Mouse (Mus musculus) hindbrain, embryonic 12.5 days (tissue): ENCODE measurements at regions not wholly inside any gene's neighbourhood (a gene's known extent, or its start where the extent isn't known, plus 50 kb on each side); places are given as distances from the start of the nearest gene placed in this dataset.

Source experiments
- ATAC-seq: fragments of 200-750 bp; cut with Nextera tagmentation; 2 replicates; pipeline ENCODE4 v1.8.0; 2017; ENCODE audit warnings: moderate TSS enrichment; ENCODE audit not compliant: low FRiP score
- H3K27ac ChIP-seq: fragments of 300-500 bp; sonication (generic); 2 replicates; pipeline ENCODE4 v1.5.1; 2016; ENCODE audit warnings: mild to moderate bottlenecking
- H3K27me3 ChIP-seq: fragments of 300-500 bp; sonication (generic); 2 replicates; pipeline ENCODE4 v1.6.1; 2016; ENCODE audit warnings: mild to moderate bottlenecking
- H3K36me3 ChIP-seq: fragments of 300-500 bp; sonication (generic); 2 replicates; pipeline ENCODE4 v1.6.1; 2016; ENCODE audit warnings: mild to moderate bottlenecking
- H3K4me1 ChIP-seq: fragments of 300-500 bp; sonication (generic); 2 replicates; pipeline ENCODE4 v1.6.1; 2016
- H3K4me2 ChIP-seq: fragments of 300-500 bp; sonication (generic); replicated peaks from 2 replicates; pipeline ENCODE4 v1.6.1; 2016; ENCODE audit warnings: mild to moderate bottlenecking
- H3K4me3 ChIP-seq: fragments of 300-500 bp; sonication (generic); 2 replicates; pipeline ENCODE4 v1.5.1; 2016; ENCODE audit warnings: mild to moderate bottlenecking
- H3K9ac ChIP-seq: fragments of 300-500 bp; sonication (generic); 2 replicates; pipeline ENCODE4 v1.6.1; 2016; ENCODE audit warnings: mild to moderate bottlenecking, moderate library complexity
- H3K9me3 ChIP-seq: fragments of 300-500 bp; sonication (generic); replicated peaks from 2 replicates; pipeline ENCODE4 v1.6.1; 2016; ENCODE audit warnings: mild to moderate bottlenecking
- WGBS: fragments of 180-500 bp; shearing (Covaris S2); methylation state at CpG from one replicate; pipeline ENCODE4 v1.1.7; 2016; 5-methylcytosine and 5-hydroxymethylcytosine counted together

- Histone ChIP-seq H3K9me3 (no peaks in the 10 kb centered on the region), H3K36me3 (no peaks in the 10 kb centered on the region), H3K9ac (no peak overlapping the region), H3K27ac (no peak overlapping the region), H3K4me3 (no peak overlapping the region), H3K27me3 (no peaks in the 10 kb centered on the region), H3K4me1 (no peaks in the 10 kb centered on the region), H3K4me2 (no peak overlapping the region)
- WGBS, result 89% methylated on average over 4 of the region's 4 CpGs
- ATAC-seq, result no peak
Measured at GRCm38 (mm10) chr3:151305402-151305801, 132.3 kb upstream of the Adgrl4 start.

- H3K4me3 ChIP-seq, result no peak overlapping the region
- no peak overlapping the region for H3K9ac ChIP-seq
- H3K9me3 ChIP-seq, result no peaks in the 10 kb centered on the region
- no peak for ATAC-seq
- WGBS, result 59% methylated on average over 4 of the region's 4 CpGs
- H3K4me2 ChIP-seq, result no peak overlapping the region
- no peaks in the 10 kb centered on the region for H3K36me3 ChIP-seq
- H3K27me3 ChIP-seq, result no peaks in the 10 kb centered on the region
- no peak overlapping the region for H3K27ac ChIP-seq
- no peaks in the 10 kb centered on the region for H3K4me1 ChIP-seq
Measured at GRCm38 (mm10) chr3:151307975-151308374, 129.7 kb upstream of the Adgrl4 start.

- Histone ChIP-seq H3K36me3 (no peaks in the 10 kb centered on the region), H3K9me3 (no peaks in the 10 kb centered on the region), H3K4me1 (no peaks in the 10 kb centered on the region), H3K27ac (no peak overlapping the region), H3K4me3 (no peak overlapping the region), H3K9ac (no peak overlapping the region), H3K4me2 (no peak overlapping the region), H3K27me3 (no peaks in the 10 kb centered on the region)
- WGBS, result 32% methylated on average over 3 of the region's 3 CpGs
- no peak for ATAC-seq
Measured at GRCm38 (mm10) chr3:151323835-151324234, 113.9 kb upstream of the Adgrl4 start.

- H3K9me3 ChIP-seq, result no peaks in the 10 kb centered on the region
- no peaks in the 10 kb centered on the region for H3K36me3 ChIP-seq
- WGBS, result 89% methylated on average over 4 of the region's 4 CpGs
- H3K27me3 ChIP-seq, result no peaks in the 10 kb centered on the region
- H3K4me2 ChIP-seq, result no peak overlapping the region
- no peak overlapping the region for H3K27ac ChIP-seq
- ATAC-seq, result no peak
- H3K9ac ChIP-seq, result no peak overlapping the region
- H3K4me1 ChIP-seq, result peaks cover 6% of the 10 kb centered on the region; the same call in 1 of the 2 replicates
- H3K4me3 ChIP-seq, result no peak overlapping the region
Measured at GRCm38 (mm10) chr3:151329801-151330200, 107.9 kb upstream of the Adgrl4 start.

GRCm38 (mm10) chr3:151331906-151332305 lies 105.8 kb upstream of the Adgrl4 start:
- H3K4me1 ChIP-seq, result peaks cover 6% of the 10 kb centered on the region; the same call in 1 of the 2 replicates
- WGBS, result 64% methylated on average over 2 of the region's 2 CpGs
- H3K4me3 ChIP-seq, result no peak overlapping the region
- no peaks in the 10 kb centered on the region for H3K9me3 ChIP-seq
- no peaks in the 10 kb centered on the region for H3K36me3 ChIP-seq
- H3K9ac ChIP-seq, result no peak overlapping the region
- no peaks in the 10 kb centered on the region for H3K27me3 ChIP-seq
- no peak for ATAC-seq
- H3K4me2 ChIP-seq, result no peak overlapping the region
- no peak overlapping the region for H3K27ac ChIP-seq

- 63% methylated on average over 1 of the region's 1 CpGs for WGBS
- H3K27ac ChIP-seq, result no peak overlapping the region
- ATAC-seq, result no peak
- no peak overlapping the region for H3K4me2 ChIP-seq
- no peak overlapping the region for H3K9ac ChIP-seq
- no peak overlapping the region for H3K4me3 ChIP-seq
- H3K9me3 ChIP-seq, result no peaks in the 10 kb centered on the region
- H3K4me1 ChIP-seq, result peaks cover 6% of the 10 kb centered on the region; the same call in 1 of the 2 replicates
- no peaks in the 10 kb centered on the region for H3K36me3 ChIP-seq
- no peaks in the 10 kb centered on the region for H3K27me3 ChIP-seq
Measured at GRCm38 (mm10) chr3:151332317-151332687, 105.4 kb upstream of the Adgrl4 start.

- WGBS, result 66% methylated on average over 9 of the region's 9 CpGs
- Histone ChIP-seq H3K27me3 (no peaks in the 10 kb centered on the region), H3K4me2 (no peak overlapping the region), H3K36me3 (no peaks in the 10 kb centered on the region), H3K4me1 (peaks cover 6% of the 10 kb centered on the region; the same call in 1 of the 2 replicates), H3K9ac (no peak overlapping the region), H3K4me3 (no peak overlapping the region), H3K27ac (no peak overlapping the region), H3K9me3 (no peaks in the 10 kb centered on the region)
- no peak for ATAC-seq
Measured at GRCm38 (mm10) chr3:151332688-151333452, 104.8 kb upstream of the Adgrl4 start.

- WGBS, result 39% methylated on average over 6 of the region's 6 CpGs
- Histone ChIP-seq H3K36me3 (no peaks in the 10 kb centered on the region), H3K4me2 (no peak overlapping the region), H3K27ac (no peak overlapping the region), H3K9ac (no peak overlapping the region), H3K9me3 (no peaks in the 10 kb centered on the region), H3K27me3 (no peaks in the 10 kb centered on the region), H3K4me1 (peaks cover 6% of the 10 kb centered on the region; the same call in 1 of the 2 replicates), H3K4me3 (no peak overlapping the region)
- peak; percentile 85 for ATAC-seq
Measured at GRCm38 (mm10) chr3:151333867-151334341, 103.8 kb upstream of the Adgrl4 start.

GRCm38 (mm10) chr3:151351481-151352090 lies 86.1 kb upstream of the Adgrl4 start:
- WGBS, result 43% methylated on average over 4 of the region's 4 CpGs
- no peaks in the 10 kb centered on the region for H3K27me3 ChIP-seq
- no peak overlapping the region for H3K27ac ChIP-seq
- H3K9me3 ChIP-seq, result no peaks in the 10 kb centered on the region
- H3K4me2 ChIP-seq, result no peak overlapping the region
- no peaks in the 10 kb centered on the region for H3K4me1 ChIP-seq
- no peak for ATAC-seq
- no peak overlapping the region for H3K4me3 ChIP-seq
- no peak overlapping the region for H3K9ac ChIP-seq
- H3K36me3 ChIP-seq, result no peaks in the 10 kb centered on the region

- WGBS, result 23% methylated on average over 4 of the region's 4 CpGs
- Histone ChIP-seq H3K36me3 (no peaks in the 10 kb centered on the region), H3K27ac (no peak overlapping the region), H3K4me1 (0 out of 2 replicates have a peak, but pooled peaks cover 5% of the 10 kb centered on the region), H3K27me3 (no peaks in the 10 kb centered on the region), H3K9ac (no peak overlapping the region), H3K4me2 (no peak overlapping the region), H3K9me3 (no peaks in the 10 kb centered on the region), H3K4me3 (no peak overlapping the region)
- peak; percentile 56 for ATAC-seq
Measured at GRCm38 (mm10) chr3:151366302-151366701, 71.4 kb upstream of the Adgrl4 start.

GRCm38 (mm10) chr3:151366707-151367306 lies 70.9 kb upstream of the Adgrl4 start:
- Histone ChIP-seq H3K9me3 (no peaks in the 10 kb centered on the region), H3K27me3 (no peaks in the 10 kb centered on the region), H3K9ac (no peak overlapping the region), H3K27ac (no peak overlapping the region), H3K4me3 (no peak overlapping the region), H3K36me3 (no peaks in the 10 kb centered on the region), H3K4me1 (0 out of 2 replicates have a peak, but pooled peaks cover 5% of the 10 kb centered on the region), H3K4me2 (no peak overlapping the region)
- ATAC-seq, result 0 out of 2 replicates have a peak, but pooled peaks have one; percentile 46
- WGBS, result 78% methylated on average over 4 of the region's 4 CpGs

GRCm38 (mm10) chr3:151383326-151384019 lies 54.2 kb upstream of the Adgrl4 start:
- WGBS, result 70% methylated on average over 5 of the region's 5 CpGs
- ATAC-seq, result no peak

More at GRCm38 (mm10) chr3:151383326-151384019, 54.2 kb upstream of the Adgrl4 start:
- no peak overlapping the region for H3K9ac ChIP-seq
- no peak overlapping the region for H3K4me2 ChIP-seq
- H3K4me3 ChIP-seq, result no peak overlapping the region
- H3K4me1 ChIP-seq, result no peaks in the 10 kb centered on the region
- H3K9me3 ChIP-seq, result no peaks in the 10 kb centered on the region
- H3K36me3 ChIP-seq, result no peaks in the 10 kb centered on the region
- H3K27me3 ChIP-seq, result no peaks in the 10 kb centered on the region
- H3K27ac ChIP-seq, result no peak overlapping the region
